Mouse (Mus musculus) heart, postnatal 0 days (tissue): Measurements from ENCODE around the gene Folh1.

Source experiments
- CTCF ChIP-seq: IDR thresholded peaks from 2 replicates; pipeline ENCODE4 v1.5.1; 2016; ENCODE audit warnings: antibody characterized with exemption, control low read depth, low read depth
- EP300 ChIP-seq: IDR thresholded peaks from 2 replicates; pipeline ENCODE4 v1.6.1; 2016; ENCODE audit warnings: antibody characterized with exemption, low read depth

DNA sequence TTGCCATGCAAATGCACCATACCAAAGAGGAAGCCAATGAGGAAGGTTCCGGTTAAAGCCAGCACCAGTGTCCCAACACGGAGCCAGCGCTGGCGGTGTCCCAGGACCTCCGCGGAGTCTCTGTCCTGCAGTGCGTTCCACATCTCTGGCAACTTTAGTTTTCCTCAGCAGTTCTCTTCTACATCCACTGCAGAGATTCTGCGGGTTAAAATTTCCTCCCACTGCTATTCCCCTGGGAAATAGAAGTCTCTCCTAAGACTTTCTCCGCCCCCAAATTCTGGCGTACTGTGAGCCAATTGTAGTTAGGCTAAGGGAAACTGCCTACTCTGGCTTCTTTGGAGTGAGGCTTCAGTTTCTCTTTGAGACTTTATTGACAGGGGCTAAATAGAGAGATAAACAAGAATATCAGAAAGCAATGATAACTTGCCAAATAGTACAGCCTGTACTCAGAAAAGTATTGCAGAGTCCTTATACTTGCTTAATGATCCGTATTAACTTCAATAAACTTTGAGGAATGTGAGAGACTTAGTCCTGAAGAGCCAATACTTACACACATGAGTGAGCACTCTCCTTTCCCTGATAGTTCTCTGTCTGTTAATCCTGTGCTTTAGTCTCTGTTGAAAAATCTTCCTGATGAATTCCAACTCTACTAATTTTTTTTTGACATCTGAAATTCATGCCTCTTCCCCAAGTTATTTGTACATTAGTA, at the start of gene Folh1:
- TF ChIP-seq CTCF (no peak), EP300 (no peak)
